Mouse (Mus musculus): ENCODE data around the gene Nlrc5. TPM values are rescaled to one million over a fixed set of nuclear protein-coding genes. Genes with fewer than 3 reads are reported as not detected.

Gene Nlrc5
- polyA plus RNA-seq, 1 experiment from 2014 or later = 0.17 TPM

DNA sequence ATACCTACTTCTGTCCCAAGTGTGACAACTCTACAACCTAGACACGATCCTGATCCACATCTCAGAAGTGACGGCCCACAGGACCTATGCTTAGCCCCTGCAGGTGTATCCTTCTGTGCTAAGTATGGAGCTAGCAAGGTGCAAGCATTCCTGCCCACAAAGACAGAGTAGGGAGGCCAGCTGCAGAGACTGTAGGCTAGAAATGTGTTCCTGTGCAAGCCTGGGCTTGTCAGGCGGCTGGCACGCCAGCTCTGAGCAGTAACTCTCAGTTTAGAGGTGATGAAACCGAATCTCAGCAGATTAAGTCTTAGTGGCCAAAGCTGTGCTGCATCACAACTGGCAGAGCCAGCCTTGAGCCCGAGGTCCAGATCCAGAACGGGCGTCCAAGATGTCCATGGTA is 133.9 kb downstream of the Nlrc5 start:
- Histone ChIP-seq H3K36me3 (ENCODE audit: control insufficient read depth, insufficient read depth, low read length) (peaks cover 16% of the 10 kb centered on the region), H3K4me3 (ENCODE audit: low read depth, low read length) (no peak overlapping the region), H3K27ac (ENCODE audit: low read depth, low read length) (peak overlapping the region; percentile 36; the same call in 1 of the 2 replicates), H3K27me3 (replicated peaks; ENCODE audit: control insufficient read depth, insufficient read depth, low read length) (no peaks in the 10 kb centered on the region), H3K9ac (ENCODE audit: low read length) (no peak overlapping the region), H3K4me2 (ENCODE audit: low read length) (no peak overlapping the region), H3K9me3 (replicated peaks; ENCODE audit: control insufficient read depth, low read length) (no peaks in the 10 kb centered on the region), H3K4me1 (ENCODE audit: control insufficient read depth, insufficient read depth, low read length) (peaks cover 22% of the 10 kb centered on the region)
- 86% methylated on average over 8 of the region's 8 CpGs for WGBS
- ATAC-seq (no peak), DNase-seq (ENCODE audit: low spot score) (no peak)

DNA sequence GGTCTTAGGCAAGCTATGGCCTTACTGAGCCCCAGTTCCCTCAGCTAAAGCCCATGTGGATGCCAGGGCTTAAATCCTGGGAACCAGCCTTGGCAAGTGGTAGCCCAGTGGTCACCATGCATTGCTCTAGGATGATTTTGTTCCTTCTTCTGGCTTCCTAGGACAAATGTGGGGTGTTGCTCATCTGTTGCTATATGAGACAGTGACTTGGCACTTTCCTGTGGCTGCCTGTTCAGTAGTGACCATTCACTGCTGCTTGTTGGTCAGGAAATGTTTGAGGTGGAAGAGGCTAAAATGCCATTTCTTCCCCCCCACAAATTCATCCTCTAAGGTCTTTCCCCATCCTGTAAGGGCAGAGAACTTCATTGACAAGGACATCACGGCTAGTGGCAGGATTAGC is 135.3 kb downstream of the Nlrc5 start:
- H3K36me3 ChIP-seq (ENCODE audit: control insufficient read depth, insufficient read depth, low read length) = peaks cover 29% of the 10 kb centered on the region
- no peak overlapping the region for H3K27ac ChIP-seq (ENCODE audit: low read depth, low read length)
- H3K27me3 ChIP-seq (replicated peaks; ENCODE audit: control insufficient read depth, insufficient read depth, low read length) = no peaks in the 10 kb centered on the region
- H3K9me3 ChIP-seq (replicated peaks; ENCODE audit: control insufficient read depth, low read length) = no peaks in the 10 kb centered on the region
- 79% methylated on average over 1 of the region's 1 CpGs for WGBS
- no peak overlapping the region for H3K4me3 ChIP-seq (ENCODE audit: low read depth, low read length)
- H3K9ac ChIP-seq (ENCODE audit: low read length) = no peak overlapping the region
- no peak for DNase-seq (ENCODE audit: low spot score)
- peaks cover 22% of the 10 kb centered on the region for H3K4me1 ChIP-seq (ENCODE audit: control insufficient read depth, insufficient read depth, low read length)
- H3K4me2 ChIP-seq (ENCODE audit: low read length) = no peak overlapping the region
- ATAC-seq = no peak

DNA sequence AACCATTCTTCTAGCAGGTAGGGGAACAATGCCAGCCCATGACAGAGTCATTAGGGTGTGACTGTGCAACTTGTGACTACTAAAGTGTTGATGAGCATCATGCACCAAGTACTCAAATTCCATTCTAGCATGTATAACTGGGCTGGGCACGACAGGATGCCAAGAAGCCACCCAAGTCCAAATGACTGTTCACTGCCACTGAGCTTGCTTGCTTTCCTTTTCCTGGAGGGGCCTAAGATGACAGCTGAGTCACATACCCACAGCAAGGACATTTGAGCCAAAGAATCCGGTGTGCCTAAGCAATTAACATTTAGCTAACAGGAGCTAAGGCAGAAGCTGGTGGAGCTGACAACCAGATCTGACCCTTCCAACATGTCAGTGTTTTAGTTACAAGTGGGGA is 137.7 kb downstream of the Nlrc5 start:
- no peak overlapping the region for H3K27ac ChIP-seq (ENCODE audit: low read depth, low read length)
- H3K4me3 ChIP-seq (ENCODE audit: low read depth, low read length) = no peak overlapping the region
- H3K4me2 ChIP-seq (ENCODE audit: low read length) = no peak overlapping the region
- ATAC-seq (no peak), DNase-seq (ENCODE audit: low spot score) (no peak)
- H3K36me3 ChIP-seq (ENCODE audit: control insufficient read depth, insufficient read depth, low read length) = peaks cover 53% of the 10 kb centered on the region
- WGBS = 73% methylated on average over 2 of the region's 2 CpGs
- H3K4me1 ChIP-seq (ENCODE audit: control insufficient read depth, insufficient read depth, low read length) = peaks cover 11% of the 10 kb centered on the region
- no peaks in the 10 kb centered on the region for H3K27me3 ChIP-seq (replicated peaks; ENCODE audit: control insufficient read depth, insufficient read depth, low read length)
- no peaks in the 10 kb centered on the region for H3K9me3 ChIP-seq (replicated peaks; ENCODE audit: control insufficient read depth, low read length)
- H3K9ac ChIP-seq (ENCODE audit: low read length) = no peak overlapping the region

DNA sequence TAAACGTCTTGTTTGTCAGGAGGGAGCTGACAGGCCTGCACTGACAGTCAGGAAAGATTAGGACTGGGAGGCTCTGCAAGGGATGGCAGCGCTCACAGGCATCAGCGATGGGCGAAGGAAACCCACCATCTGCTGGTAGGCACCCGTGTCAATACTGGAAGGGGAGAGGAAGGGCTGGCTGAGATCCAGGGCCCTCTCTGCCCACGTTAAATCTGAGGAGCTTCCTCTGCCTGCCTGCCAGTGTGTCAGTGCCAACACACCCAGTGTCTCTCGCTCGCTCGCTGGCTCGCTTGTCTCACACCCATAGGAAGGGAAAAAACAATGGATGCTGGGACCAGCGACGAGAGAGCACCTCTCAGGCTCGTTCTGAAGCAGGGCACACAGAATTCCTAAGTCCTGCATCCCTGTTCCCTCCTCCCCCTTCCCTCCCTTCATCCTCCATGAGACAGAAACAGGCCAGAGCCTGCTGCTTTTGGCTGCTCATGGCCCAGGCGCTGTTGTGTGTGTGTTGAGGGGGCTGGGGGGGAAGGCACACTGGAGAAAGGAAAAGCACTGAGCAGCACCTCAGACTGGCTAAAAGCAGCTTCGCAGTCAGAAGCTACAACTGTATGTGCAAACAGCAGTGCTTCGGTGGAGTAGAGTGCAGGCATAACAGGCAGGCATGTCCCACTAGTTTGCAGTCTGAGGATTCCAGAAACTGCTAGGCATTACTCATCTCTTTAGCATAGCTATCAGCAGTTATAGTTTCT is 140.2 kb downstream of the Nlrc5 start:
- Histone ChIP-seq H3K4me2 (ENCODE audit: low read length) (0 out of 2 replicates have a peak overlapping the region, but pooled peaks have one; percentile 14), H3K27ac (ENCODE audit: low read depth, low read length) (peak overlapping the region; percentile 78), H3K4me1 (ENCODE audit: control insufficient read depth, insufficient read depth, low read length) (no peaks in the 10 kb centered on the region), H3K36me3 (ENCODE audit: control insufficient read depth, insufficient read depth, low read length) (peaks cover 77% of the 10 kb centered on the region), H3K27me3 (replicated peaks; ENCODE audit: control insufficient read depth, insufficient read depth, low read length) (no peaks in the 10 kb centered on the region), H3K9me3 (replicated peaks; ENCODE audit: control insufficient read depth, low read length) (no peaks in the 10 kb centered on the region), H3K9ac (ENCODE audit: low read length) (no peak overlapping the region; the same call in 1 of the 2 replicates), H3K4me3 (ENCODE audit: low read depth, low read length) (no peak overlapping the region)
- peak; percentile 85 for DNase-seq (ENCODE audit: low spot score)
- 66% methylated on average over 16 of the region's 16 CpGs for WGBS
- ATAC-seq = peak; percentile 91

DNA sequence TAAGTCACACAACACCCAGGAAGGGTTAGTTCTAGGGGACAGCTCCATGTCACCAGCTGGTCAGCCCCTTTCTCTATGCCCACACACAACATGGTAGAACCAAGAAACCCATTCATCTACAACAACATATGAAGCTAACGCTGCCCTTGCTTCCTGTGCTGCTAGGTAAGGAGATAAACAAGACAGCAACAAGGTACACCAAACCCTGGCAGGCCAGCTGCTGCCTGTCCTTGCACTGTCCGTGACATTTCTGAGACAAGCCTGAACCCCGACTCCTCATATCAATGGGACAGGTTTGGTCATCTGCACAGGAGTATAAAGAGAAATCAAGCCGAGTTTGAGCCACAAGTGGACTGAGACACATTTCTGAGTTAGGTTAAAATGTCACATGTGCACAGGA is 141.0 kb downstream of the Nlrc5 start:
- Histone ChIP-seq H3K36me3 (ENCODE audit: control insufficient read depth, insufficient read depth, low read length) (peaks cover 84% of the 10 kb centered on the region), H3K9ac (ENCODE audit: low read length) (no peak overlapping the region), H3K27ac (ENCODE audit: low read depth, low read length) (peak overlapping the region; percentile 78; the same call in 1 of the 2 replicates), H3K4me3 (ENCODE audit: low read depth, low read length) (no peak overlapping the region), H3K4me2 (ENCODE audit: low read length) (no peak overlapping the region), H3K4me1 (ENCODE audit: control insufficient read depth, insufficient read depth, low read length) (no peaks in the 10 kb centered on the region), H3K27me3 (replicated peaks; ENCODE audit: control insufficient read depth, insufficient read depth, low read length) (no peaks in the 10 kb centered on the region), H3K9me3 (replicated peaks; ENCODE audit: control insufficient read depth, low read length) (no peaks in the 10 kb centered on the region)
- ATAC-seq (no peak), DNase-seq (ENCODE audit: low spot score) (no peak)
- 94% methylated on average over 4 of the region's 4 CpGs for WGBS

Small RNAs within 50 kb of the gene (microRNA-seq; reads per million reads assigned to microRNA genes)
- not detected for gene Mir7072

Other genes with a start within 250 kb of the Nlrc5 start
- 65.2 and 72.6 TPM in 2 replicates for gene Nup93, start 219.8 kb upstream of the Nlrc5 start, polyA plus RNA-seq (2014; fragmentation: Nextera tagmentation; extraction: Ambion mirVana)
- gene Slc12a3, start 105.2 kb upstream of the Nlrc5 start, polyA plus RNA-seq (2014; fragmentation: Nextera tagmentation; extraction: Ambion mirVana) = not detected in 2 replicates
- 62.6 and 72.3 TPM in 2 replicates for gene Herpud1, start 47.9 kb upstream of the Nlrc5 start, polyA plus RNA-seq (2014; fragmentation: Nextera tagmentation; extraction: Ambion mirVana)
- 18.0 and 26.0 TPM in 2 replicates for gene Cpne2, start 98.6 kb downstream of the Nlrc5 start, polyA plus RNA-seq (2014; fragmentation: Nextera tagmentation; extraction: Ambion mirVana)
- 46.4 and 47.6 TPM in 2 replicates for gene Rspry1, start 167.6 kb downstream of the Nlrc5 start, polyA plus RNA-seq (2014; fragmentation: Nextera tagmentation; extraction: Ambion mirVana)
- 96.2 and 108 TPM in 2 replicates for gene Fam192a, start 167.6 kb downstream of the Nlrc5 start, polyA plus RNA-seq (2014; fragmentation: Nextera tagmentation; extraction: Ambion mirVana)
- gene Arl2bp, start 232.2 kb downstream of the Nlrc5 start, polyA plus RNA-seq (2014; fragmentation: Nextera tagmentation; extraction: Ambion mirVana) = 89.3 and 101 TPM in 2 replicates